Mouse (Mus musculus): Measurements from ENCODE around the gene Arhgef17. TPM values are rescaled to one million over a fixed set of nuclear protein-coding genes. Genes with fewer than 3 reads are reported as not detected.

Arhgef17 gene
- total RNA-seq (2015; ENCODE audit: low replicate concordance) (0.58 TPM in 1 of 2 replicates, not detected in the other), total RNA-seq (2017; ENCODE audit: low replicate concordance) (not detected in 2 replicates)

DNA sequence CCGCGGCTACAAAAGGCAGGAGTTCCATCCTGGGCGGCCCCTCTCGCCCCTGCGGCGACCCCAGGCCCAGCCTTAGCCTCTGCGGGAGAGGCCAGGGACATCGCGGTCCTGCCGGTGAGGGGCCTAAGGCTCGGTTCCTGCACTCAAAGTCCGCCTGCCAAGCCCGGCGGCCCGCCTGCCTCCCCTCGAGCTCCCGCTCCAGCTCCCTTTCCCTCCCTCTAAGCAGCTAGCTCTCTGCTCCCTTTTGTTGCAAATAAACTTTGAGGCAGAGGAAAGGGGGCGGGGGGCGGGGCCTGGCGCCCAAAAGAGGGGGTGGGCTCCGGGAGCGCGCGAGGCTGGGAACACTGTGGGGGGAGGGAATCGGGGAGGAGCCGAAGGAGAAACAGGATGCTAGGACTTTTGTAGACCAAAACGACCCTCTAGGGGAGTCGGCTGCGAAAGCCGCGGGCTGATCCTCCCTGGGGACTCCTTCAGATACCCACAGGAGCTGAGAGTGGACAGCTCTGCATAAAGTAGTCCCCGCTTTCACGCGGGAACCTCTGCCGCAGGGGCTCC is at the start of gene Arhgef17:
Gene Arhgef17, minus strand, starts transcription at position 182 of the 555 bp plus-strand sequence.
- no peak for ATAC-seq (replicated peaks; ENCODE audit: low FRiP score, poor library complexity, severe bottlenecking)

DNA sequence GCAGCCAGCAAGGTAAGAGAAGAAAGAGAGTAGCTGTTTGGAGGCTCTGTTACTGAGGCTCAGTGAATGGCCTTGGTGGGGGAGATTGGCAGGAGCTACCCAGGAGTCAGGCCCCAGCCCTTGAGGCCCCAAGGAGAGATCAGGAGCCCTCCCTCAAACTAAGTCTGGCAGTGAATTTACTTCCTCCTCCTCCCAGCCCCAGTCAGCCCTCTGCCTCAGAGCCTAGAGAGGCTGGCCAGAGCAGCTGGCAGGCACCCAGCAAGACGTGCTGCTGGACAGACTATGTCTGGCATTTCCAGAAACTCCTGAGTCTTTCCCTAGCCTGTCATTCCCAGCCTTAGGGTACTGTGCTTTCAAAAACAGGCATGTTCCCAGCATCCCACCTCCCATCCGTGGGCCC is 47.3 kb upstream of the Arhgef17 start:
- ATAC-seq (replicated peaks; ENCODE audit: low FRiP score, poor library complexity, severe bottlenecking), result no peak

- ATAC-seq (replicated peaks; ENCODE audit: low FRiP score, poor library complexity, severe bottlenecking), result no peak
These were observed 46.3 kb upstream of the Arhgef17 start for GRCm38 (mm10) chr7:100978171-100978570.

DNA sequence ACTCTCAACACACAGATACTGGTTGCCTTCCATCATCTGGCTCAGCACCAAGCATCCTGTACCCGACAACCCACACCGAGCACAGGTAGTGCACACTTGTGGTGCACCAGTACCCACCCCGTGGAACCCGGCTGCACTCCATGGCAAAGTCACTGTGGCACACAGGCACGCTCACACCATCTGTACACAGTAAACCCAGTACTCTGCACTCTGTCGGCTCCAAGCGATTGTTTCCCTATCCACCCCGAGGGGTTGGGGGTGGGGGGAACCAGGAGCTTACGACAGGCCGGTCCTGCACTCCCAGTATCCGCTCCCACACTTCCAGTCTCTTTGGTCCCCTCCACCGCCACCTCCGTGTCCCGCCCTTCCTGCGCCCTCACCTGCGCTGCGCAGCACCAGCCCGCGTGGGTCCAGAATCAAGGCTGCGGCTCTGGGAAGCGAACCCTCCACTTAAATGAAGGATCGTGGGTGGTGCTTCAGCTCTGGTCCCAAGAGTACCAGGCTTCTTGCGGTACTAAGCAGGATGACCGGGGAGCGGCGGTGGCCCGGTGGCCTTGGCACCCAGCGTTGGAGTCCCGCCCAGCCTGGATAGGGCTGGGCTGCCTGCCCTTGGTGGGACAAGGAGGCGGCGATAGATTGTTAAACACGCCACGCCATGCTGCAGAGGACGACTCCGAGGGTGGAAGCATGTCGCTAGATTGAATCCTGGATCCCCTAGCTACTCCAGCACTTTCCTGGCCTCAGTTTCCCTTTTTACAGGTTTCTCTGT is 42.4 kb upstream of the Arhgef17 start, which contains the start of gene P2ry6:
Gene P2ry6, minus strand, starts transcription at position 515 of the 769 bp plus-strand sequence.
- ATAC-seq (replicated peaks; ENCODE audit: low FRiP score, poor library complexity, severe bottlenecking), result no peak

DNA sequence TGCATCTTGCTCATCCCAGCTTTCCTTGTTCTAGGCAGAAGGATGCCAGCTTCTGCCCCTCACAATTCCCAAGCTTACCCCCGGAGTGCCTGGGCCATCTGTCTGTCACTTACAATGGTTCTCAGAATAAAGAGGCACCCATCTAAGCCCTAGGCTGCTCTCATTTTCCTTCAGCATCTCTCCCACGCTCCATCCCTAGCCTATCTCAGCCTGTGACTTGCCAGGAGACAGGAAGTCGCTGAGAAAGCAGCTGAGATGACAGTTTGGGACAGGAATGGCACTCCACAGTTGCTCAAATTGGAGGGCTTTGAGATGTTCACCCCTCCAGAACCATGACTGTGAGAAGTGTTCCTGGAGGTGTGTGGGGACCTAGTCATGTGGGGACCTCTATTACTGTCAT is 41.0 kb upstream of the Arhgef17 start:
- ATAC-seq (replicated peaks; ENCODE audit: low FRiP score, poor library complexity, severe bottlenecking), result no peak

DNA sequence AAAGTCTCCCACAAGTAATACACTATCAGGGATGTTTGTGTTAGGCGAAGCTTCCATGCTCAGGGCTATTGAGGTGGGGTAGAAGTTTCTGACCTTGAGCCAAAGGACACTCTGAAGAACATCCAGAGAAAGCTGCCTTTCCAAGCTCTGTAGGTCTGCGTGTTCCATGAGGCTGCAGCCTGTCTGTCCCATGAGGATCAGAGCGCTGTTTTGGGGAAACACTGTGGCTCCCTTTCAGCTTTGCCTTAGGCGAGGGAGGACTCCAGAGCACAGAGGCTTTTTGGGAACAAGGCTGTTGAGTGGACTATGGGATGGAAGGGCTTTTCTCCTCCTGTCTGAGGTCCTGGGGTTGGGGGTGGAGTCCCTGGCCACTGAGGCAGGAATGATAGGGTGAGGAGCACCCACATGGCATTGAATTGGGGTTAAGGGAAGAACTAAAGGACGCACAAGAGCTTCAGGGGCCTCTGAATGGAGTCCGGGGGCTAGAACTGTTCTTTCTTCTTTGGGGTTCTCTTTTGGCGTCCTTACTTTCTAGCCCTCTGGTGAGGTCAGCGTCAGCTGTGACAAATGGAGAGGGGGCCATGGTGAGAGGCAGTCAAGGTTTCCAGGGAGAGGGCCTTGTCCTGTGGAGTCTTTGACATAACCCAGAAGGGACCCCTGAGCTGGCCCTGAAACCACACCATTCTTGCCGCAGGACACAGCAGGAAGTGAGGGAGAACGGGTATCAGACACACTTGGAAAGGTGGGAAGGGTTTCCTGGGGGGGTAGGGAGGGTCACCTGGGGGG is 37.2 kb upstream of the Arhgef17 start:
- no peak for ATAC-seq (replicated peaks; ENCODE audit: low FRiP score, poor library complexity, severe bottlenecking)

- no peak for ATAC-seq (replicated peaks; ENCODE audit: low FRiP score, poor library complexity, severe bottlenecking)
These were observed 36.5 kb upstream of the Arhgef17 start for GRCm38 (mm10) chr7:100968376-100968775.

DNA sequence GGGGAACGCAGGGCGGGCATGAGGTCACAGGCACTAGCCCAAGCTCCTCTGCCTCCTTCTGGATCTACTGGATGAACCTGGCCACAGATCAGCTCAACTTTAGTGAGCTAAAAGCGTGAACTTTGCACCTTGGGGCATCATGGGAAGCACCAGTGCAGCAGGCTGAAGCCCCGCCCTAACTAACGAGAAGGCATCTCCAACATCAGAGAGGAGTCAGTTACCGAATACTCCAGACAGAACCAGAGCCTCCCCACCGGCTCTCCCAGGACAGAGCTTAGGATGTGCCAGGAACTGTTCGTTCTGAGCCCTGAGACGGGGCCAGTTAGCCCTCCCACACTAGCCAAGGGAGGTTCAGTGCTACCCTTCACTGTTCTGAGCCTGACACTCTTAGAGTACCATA is 35.9 kb upstream of the Arhgef17 start:
- no peak for ATAC-seq (replicated peaks; ENCODE audit: low FRiP score, poor library complexity, severe bottlenecking)

DNA sequence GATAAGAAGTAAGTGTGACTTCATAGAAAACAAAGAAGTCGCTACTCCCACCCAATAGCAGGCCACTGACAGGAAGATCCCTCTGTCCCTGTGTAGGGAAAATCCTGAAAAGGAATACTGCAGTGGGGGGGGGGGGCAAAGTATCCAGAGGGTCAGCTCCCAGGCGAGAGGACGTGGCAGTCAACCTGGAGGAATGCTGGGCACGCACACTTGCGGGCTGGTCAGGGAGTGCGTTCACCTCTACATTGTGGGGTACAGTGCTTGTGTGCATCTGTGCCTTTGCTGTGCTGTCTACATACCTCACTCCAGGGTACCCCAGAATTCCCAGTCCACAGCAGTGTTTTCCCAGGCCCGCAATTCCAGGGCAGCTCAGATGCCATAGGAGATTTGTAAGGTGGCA is 34.1 kb upstream of the Arhgef17 start:
- no peak for ATAC-seq (replicated peaks; ENCODE audit: low FRiP score, poor library complexity, severe bottlenecking)

GRCm38 (mm10) chr7:100965079-100965478 is 33.2 kb upstream of the Arhgef17 start:
- peak; percentile 66 for ATAC-seq (replicated peaks; ENCODE audit: low FRiP score, poor library complexity, severe bottlenecking)

DNA sequence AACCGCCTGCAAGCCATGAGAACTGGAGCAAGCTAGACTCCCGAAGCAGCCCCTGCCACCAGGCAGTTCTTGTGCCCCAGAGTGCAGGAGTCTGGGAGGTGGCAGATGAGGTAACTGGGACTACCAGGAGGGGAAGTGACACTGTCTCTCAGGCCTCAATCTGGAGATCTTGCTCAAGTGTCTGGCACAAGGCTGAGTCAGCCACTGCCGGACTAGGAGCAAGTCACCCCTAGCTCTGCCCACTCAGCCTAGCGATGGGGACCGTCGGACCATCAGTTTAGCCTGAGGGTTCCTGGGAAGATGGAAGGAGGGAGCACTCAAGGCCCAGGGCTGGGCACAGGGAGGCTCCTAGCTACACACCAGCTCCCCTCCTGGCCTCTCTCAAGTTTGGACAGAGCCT is 32.3 kb upstream of the Arhgef17 start:
- 0 out of 2 replicates have a peak, but pooled peaks have one; percentile 21 for ATAC-seq (replicated peaks; ENCODE audit: low FRiP score, poor library complexity, severe bottlenecking)

GRCm38 (mm10) chr7:100963381-100963780 is 31.5 kb upstream of the Arhgef17 start:
- ATAC-seq (replicated peaks; ENCODE audit: low FRiP score, poor library complexity, severe bottlenecking), result no peak

DNA sequence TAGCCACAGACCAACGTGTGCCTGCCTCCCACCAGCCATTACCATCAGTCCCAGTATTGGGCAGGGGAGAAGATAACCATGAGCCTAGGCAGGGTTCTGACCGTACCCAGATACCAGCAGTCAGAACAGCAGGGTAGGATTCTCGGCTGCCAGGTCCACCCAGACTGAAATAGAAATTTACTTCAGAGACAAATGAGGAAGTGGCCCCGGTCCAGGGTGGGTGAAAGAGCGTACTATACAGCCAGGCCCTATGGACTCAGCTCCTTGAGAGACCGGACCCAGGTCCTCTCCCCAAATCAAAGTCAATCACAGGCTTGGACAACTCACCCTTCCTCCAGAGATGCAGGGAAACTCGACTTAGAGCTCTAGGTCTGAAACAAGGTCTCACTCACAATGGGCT is 29.2 kb upstream of the Arhgef17 start:
- ATAC-seq (replicated peaks; ENCODE audit: low FRiP score, poor library complexity, severe bottlenecking), result no peak

DNA sequence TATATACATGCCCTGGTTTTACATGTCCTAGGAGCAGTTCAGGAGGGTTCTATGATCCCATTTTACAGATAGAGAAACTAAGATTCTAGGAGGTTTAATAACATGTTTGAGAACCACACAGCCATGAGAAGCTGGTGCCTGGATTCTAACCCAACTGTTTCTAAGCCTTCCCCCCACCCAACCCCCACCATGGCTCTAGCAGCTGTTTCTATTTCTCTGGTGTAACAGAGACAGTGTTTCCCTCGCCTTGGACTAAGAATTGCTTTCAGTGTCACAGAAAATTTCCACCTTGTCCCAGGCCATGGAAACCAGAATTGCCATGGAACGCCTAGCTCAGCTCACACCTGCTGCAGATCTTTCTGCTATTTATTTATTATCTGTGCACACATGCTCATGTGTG is 28.6 kb upstream of the Arhgef17 start:
- no peak for ATAC-seq (replicated peaks; ENCODE audit: low FRiP score, poor library complexity, severe bottlenecking)

DNA sequence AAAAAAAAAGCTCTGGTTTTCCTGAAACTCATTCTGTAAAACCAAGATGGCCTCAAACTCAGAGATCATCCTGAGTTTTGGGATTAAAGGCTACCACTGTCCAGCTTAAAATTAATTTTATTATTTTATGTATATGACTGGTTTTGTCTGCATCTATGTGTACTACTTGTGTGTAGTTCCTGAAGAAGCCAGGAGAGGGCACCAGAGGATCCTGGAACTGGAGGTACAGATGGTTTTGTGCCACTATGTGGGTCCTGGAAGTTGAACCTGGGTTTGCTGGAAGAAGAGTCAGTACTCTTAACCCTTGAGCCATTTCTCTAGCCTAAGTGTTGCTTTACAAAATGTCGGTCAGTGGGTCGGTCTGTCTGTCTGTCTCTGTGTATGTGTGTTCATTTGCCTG is 26.5 kb upstream of the Arhgef17 start:
- no peak for ATAC-seq (replicated peaks; ENCODE audit: low FRiP score, poor library complexity, severe bottlenecking)

DNA sequence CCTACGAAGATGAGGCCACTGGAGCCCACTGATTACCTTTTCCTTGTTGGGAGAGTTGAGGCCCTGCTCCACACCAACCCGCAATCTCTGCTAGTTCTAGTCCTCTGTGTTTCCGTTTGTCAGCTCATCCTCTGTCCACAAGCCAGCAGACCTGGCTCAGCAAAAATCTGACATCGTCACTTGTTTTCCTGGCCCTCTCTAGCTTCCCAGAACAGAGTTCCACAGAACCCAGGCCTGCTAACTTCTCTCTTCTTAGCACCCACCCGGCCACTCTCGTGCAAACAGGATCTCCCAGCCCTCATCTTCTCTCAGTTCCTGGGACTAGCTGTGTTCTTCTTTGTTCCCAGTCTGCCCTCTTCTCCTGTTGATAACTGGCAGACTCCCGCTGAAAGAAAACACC is 20.8 kb upstream of the Arhgef17 start:
- no peak for ATAC-seq (replicated peaks; ENCODE audit: low FRiP score, poor library complexity, severe bottlenecking)

GRCm38 (mm10) chr7:100951903-100952302 is 20.0 kb upstream of the Arhgef17 start:
- no peak for ATAC-seq (replicated peaks; ENCODE audit: low FRiP score, poor library complexity, severe bottlenecking)

- ATAC-seq (replicated peaks; ENCODE audit: low FRiP score, poor library complexity, severe bottlenecking), result no peak
These were observed 18.6 kb upstream of the Arhgef17 start for GRCm38 (mm10) chr7:100950481-100951010.

GRCm38 (mm10) chr7:100950031-100950430 is 18.1 kb upstream of the Arhgef17 start:
- no peak for ATAC-seq (replicated peaks; ENCODE audit: low FRiP score, poor library complexity, severe bottlenecking)

DNA sequence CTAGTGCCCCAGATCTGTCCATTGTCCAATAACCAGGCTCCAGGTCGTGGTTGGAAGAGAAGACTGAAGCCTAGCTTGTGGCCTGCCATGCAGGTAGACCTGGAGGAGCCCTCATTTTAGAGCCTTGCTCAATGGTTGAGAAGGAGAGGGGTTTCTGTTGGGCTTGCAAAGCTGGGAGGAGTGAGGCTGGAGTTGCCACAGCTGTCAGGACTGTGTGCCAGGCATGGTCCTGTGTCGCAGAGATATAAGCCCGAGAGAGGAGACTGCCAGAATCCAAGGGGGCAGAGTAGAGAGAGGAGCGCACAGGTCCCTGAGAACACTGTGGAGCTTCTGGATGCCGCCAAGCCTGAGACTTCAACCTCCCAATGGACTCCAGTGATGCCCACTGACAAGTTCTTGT is 12.8 kb upstream of the Arhgef17 start:
- no peak for ATAC-seq (replicated peaks; ENCODE audit: low FRiP score, poor library complexity, severe bottlenecking)

Measured in erythroblast, adult 5-6 weeks (primary cell).